Mouse (Mus musculus): ENCODE data around the gene Gm17304. TPM values are rescaled to one million over a fixed set of nuclear protein-coding genes. Genes with fewer than 3 reads are reported as not detected.

Gene Gm17304
- total RNA-seq, 1 experiment from 2014 or later: not detected

- DNase-seq: peak; percentile 15
These were observed 14.4 kb downstream of the Gm17304 start for GRCm38 (mm10) chr5:106623337-106623736.

GRCm38 (mm10) chr5:106628369-106629149, 19.7 kb downstream of the Gm17304 start:
- DNase-seq: no peak

GRCm38 (mm10) chr5:106636423-106636946, 27.6 kb downstream of the Gm17304 start:
- DNase-seq: no peak

GRCm38 (mm10) chr5:106639627-106640026, 30.7 kb downstream of the Gm17304 start:
- no peak for DNase-seq

GRCm38 (mm10) chr5:106640235-106640809, 31.4 kb downstream of the Gm17304 start:
- no peak for DNase-seq

- no peak for DNase-seq
These were observed 33.0 kb downstream of the Gm17304 start for GRCm38 (mm10) chr5:106641876-106642275.

GRCm38 (mm10) chr5:106643434-106643833, 34.5 kb downstream of the Gm17304 start:
- DNase-seq: no peak

GRCm38 (mm10) chr5:106649441-106649840, 40.5 kb downstream of the Gm17304 start:
- DNase-seq: no peak

- no peak for DNase-seq
These were observed 41.1 kb downstream of the Gm17304 start for GRCm38 (mm10) chr5:106649995-106650394.

- no peak for DNase-seq
These were observed 43.4 kb downstream of the Gm17304 start for GRCm38 (mm10) chr5:106652220-106652753.

GRCm38 (mm10) chr5:106652790-106653328, 44.0 kb downstream of the Gm17304 start:
- DNase-seq: no peak

Other genes with a start within 250 kb of the Gm17304 start
- not detected in 2 replicates for gene Barhl2, start 150.9 kb upstream of the Gm17304 start, total RNA-seq (2021)
- 62.4 and 72.0 TPM in 2 replicates for gene Zfp644, start 88.2 kb downstream of the Gm17304 start, total RNA-seq (2021)